ENCODE assay signal across 8 mouse cellular contexts in the genomic region with DNA sequence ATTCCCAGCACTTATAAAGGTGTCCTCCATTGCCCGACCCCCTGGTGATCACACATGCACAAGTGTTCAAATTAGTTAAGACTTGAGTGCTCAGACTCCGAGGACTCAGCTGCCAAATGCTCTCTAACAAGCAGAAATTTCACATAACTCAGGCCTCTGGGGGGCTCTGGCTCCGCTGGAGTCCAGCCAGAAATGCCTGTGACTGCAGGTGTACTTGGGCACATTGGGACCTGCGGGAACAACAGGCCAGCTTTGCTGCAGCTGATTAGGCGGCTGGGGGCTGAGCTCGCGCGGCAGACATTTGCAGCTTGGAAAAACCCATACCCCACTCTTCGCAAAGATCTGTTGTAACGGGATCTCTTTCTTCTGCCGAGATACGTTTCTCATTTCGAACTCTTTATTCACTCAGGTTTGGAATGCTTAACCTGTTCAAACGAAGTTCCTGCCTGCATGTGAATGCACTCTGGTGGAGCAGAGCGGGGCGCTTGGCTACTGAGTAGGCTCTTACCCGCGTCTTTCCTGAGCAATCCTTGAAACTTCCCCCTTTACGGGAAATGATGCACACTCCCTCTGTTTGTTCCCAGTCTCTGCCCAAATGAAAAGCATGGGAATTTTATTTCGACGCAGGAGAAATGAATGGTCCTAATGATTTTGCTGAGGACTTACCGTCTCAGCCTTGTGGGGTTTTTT. TPM values are rescaled to one million over a fixed set of nuclear protein-coding genes. Genes with fewer than 3 reads are reported as not detected.
DNase-seq lines count a peak whose midpoint lies in the region; ATAC-seq and TF ChIP-seq lines count a peak whose summit lies in the region.

No protein-coding gene starts in this region.

- H3K4me3 ChIP-seq in ES-Bruce4 (ENCODE audit: low read depth, low read length), result peak overlapping the region; percentile 15
- 0 out of 2 replicates have a peak overlapping the region, but pooled peaks have one; percentile 9 for H3K4me3 ChIP-seq in forebrain, embryonic 11.5 days (ENCODE audit: low read depth, low read length)
- peak overlapping the region; percentile 2; the same call in 1 of the 2 replicates for H3K4me3 ChIP-seq in hindbrain, postnatal 0 days (ENCODE audit: low read length)
- H3K4me3 ChIP-seq in liver, embryonic 11.5 days (ENCODE audit: low read depth, low read length), result peak overlapping the region; percentile 10; the same call in 1 of the 2 replicates

- no peak for TF ChIP-seq EP300 in ES-Bruce4 (IDR thresholded peaks at IDR 0.05; ENCODE audit: insufficient read depth, low read depth, low read length)

- WGBS in forebrain, embryonic 11.5 days, result 10% methylated on average over 22 of the region's 22 CpGs
- WGBS in hindbrain, postnatal 0 days, result 12% methylated on average over 22 of the region's 22 CpGs
- 15% methylated on average over 22 of the region's 22 CpGs for WGBS in liver, embryonic 11.5 days

- H3K36me3 ChIP-seq in ES-Bruce4 (ENCODE audit: control insufficient read depth, insufficient read depth, low read length, poor library complexity, severe bottlenecking), result no peaks in the 10 kb centered on the region; the same call in 1 of the 2 replicates
- no peaks in the 10 kb centered on the region for H3K36me3 ChIP-seq in forebrain, embryonic 11.5 days (ENCODE audit: control insufficient read depth, insufficient read depth, low read length)
- no peaks in the 10 kb centered on the region for H3K36me3 ChIP-seq in hindbrain, postnatal 0 days (ENCODE audit: insufficient read depth, low read length)
- H3K36me3 ChIP-seq in liver, embryonic 11.5 days (ENCODE audit: control insufficient read depth, insufficient read depth, low read length), result no peaks in the 10 kb centered on the region

- no peaks in the 10 kb centered on the region for H3K4me1 ChIP-seq in ES-Bruce4 (ENCODE audit: control insufficient read depth, insufficient read depth, low read length)
- H3K4me1 ChIP-seq in forebrain, embryonic 11.5 days (replicated peaks; ENCODE audit: control insufficient read depth, insufficient read depth, low read length), result peaks cover 13% of the 10 kb centered on the region
- 0 out of 2 replicates have a peak, but pooled peaks cover 3% of the 10 kb centered on the region for H3K4me1 ChIP-seq in hindbrain, postnatal 0 days (ENCODE audit: insufficient read depth, low read length)
- peaks cover 18% of the 10 kb centered on the region for H3K4me1 ChIP-seq in liver, embryonic 11.5 days (replicated peaks; ENCODE audit: control insufficient read depth, insufficient read depth, low read length)

- H3K4me2 ChIP-seq in forebrain, embryonic 11.5 days (ENCODE audit: low read depth, low read length, severe bottlenecking), result peak overlapping the region; percentile 42
- H3K4me2 ChIP-seq in hindbrain, postnatal 0 days (ENCODE audit: low read depth, low read length), result peak overlapping the region; percentile 48
- H3K4me2 ChIP-seq in liver, embryonic 11.5 days, result peak overlapping the region; percentile 59

- peak overlapping the region; percentile 90 for H3K27ac ChIP-seq in ES-Bruce4 (ENCODE audit: insufficient read depth, low read length)
- H3K27ac ChIP-seq in forebrain, embryonic 11.5 days (ENCODE audit: low read depth, low read length), result no peak overlapping the region
- no peak overlapping the region for H3K27ac ChIP-seq in hindbrain, postnatal 0 days
- H3K27ac ChIP-seq in liver, embryonic 11.5 days (ENCODE audit: low read depth, low read length), result no peak overlapping the region

- H3K27me3 ChIP-seq in ES-Bruce4 (ENCODE audit: control insufficient read depth, insufficient read depth, low read length, poor library complexity, severe bottlenecking), result no peaks in the 10 kb centered on the region
- H3K27me3 ChIP-seq in forebrain, embryonic 11.5 days (ENCODE audit: control insufficient read depth, insufficient read depth, low read length), result 0 out of 2 replicates have a peak, but pooled peaks cover 3% of the 10 kb centered on the region
- no peaks in the 10 kb centered on the region for H3K27me3 ChIP-seq in hindbrain, postnatal 0 days (ENCODE audit: insufficient read depth, low read length)
- peaks cover 8% of the 10 kb centered on the region; the same call in 1 of the 2 replicates for H3K27me3 ChIP-seq in liver, embryonic 11.5 days (replicated peaks; ENCODE audit: control insufficient read depth, insufficient read depth, low read length)

- H3K9ac ChIP-seq in ES-Bruce4 (ENCODE audit: low read depth, poor library complexity, severe bottlenecking), result peak overlapping the region; percentile 47
- H3K9ac ChIP-seq in forebrain, embryonic 11.5 days (ENCODE audit: low read length), result 0 out of 2 replicates have a peak overlapping the region, but pooled peaks have one; percentile 24
- H3K9ac ChIP-seq in hindbrain, postnatal 0 days (replicated peaks; ENCODE audit: low read length), result no peak overlapping the region
- peak overlapping the region; percentile 22; the same call in 1 of the 2 replicates for H3K9ac ChIP-seq in liver, embryonic 11.5 days (ENCODE audit: low read depth, low read length)

- peak; percentile 64 for DNase-seq in adrenal gland, postnatal 14 days
- DNase-seq in adrenal gland, adult 2 months, result no peak
- peak; percentile 67 for DNase-seq in forebrain, embryonic 11.5 days (ENCODE audit: low spot score)
- DNase-seq in hindbrain, postnatal 0 days (ENCODE audit: low spot score), result peak; percentile 54
- DNase-seq in liver, embryonic 11.5 days (ENCODE audit: low spot score), result peak; percentile 54
- DNase-seq in retina, embryonic 14.5 days (ENCODE audit: low spot score), result peak; percentile 36
- DNase-seq in urinary bladder, adult 2 months (ENCODE audit: low spot score), result no peak

- no peak for TF ChIP-seq POLR2A in ES-Bruce4 (IDR thresholded peaks at IDR 0.05; ENCODE audit: insufficient read depth, low read length)

- ATAC-seq in forebrain, embryonic 11.5 days (replicated peaks; ENCODE audit: low FRiP score), result no peak
- no peak for ATAC-seq in hindbrain, postnatal 0 days
- no peak for ATAC-seq in liver, embryonic 11.5 days (replicated peaks; ENCODE audit: low FRiP score)

- TF ChIP-seq CTCF in ES-Bruce4 (IDR thresholded peaks at IDR 0.05; ENCODE audit: low read depth, low read length), result no peak
- TF ChIP-seq CTCF in hindbrain, postnatal 0 days (IDR thresholded peaks at IDR 0.05; ENCODE audit: low read depth), result no peak

- no peaks in the 10 kb centered on the region for H3K9me3 ChIP-seq in ES-Bruce4 (replicated peaks; ENCODE audit: control insufficient read depth, insufficient read depth, low read length, poor library complexity, severe bottlenecking)
- H3K9me3 ChIP-seq in forebrain, embryonic 11.5 days (ENCODE audit: control insufficient read depth, low read length), result no peaks in the 10 kb centered on the region
- no peaks in the 10 kb centered on the region for H3K9me3 ChIP-seq in hindbrain, postnatal 0 days (ENCODE audit: low read length)
- no peaks in the 10 kb centered on the region for H3K9me3 ChIP-seq in liver, embryonic 11.5 days (ENCODE audit: control insufficient read depth, low read length)

RNA-seq across cellular contexts. Expression of gene Sntb2, which starts 3.0 kb away (rescaled TPM):
- 24.2 and 28.2 TPM in 2 replicates for total RNA-seq in adrenal gland, postnatal 14 days (2021)
- 10 to 100 TPM; 21.7 to 27.9 TPM for total RNA-seq in adrenal gland, adult 2 months (2021)
- polyA plus RNA-seq in adrenal gland, adult 2 months (2012; rRNA removed), result 8.4 and 10.7 TPM in 2 replicates
- 21.9 and 26.5 TPM in 2 replicates for polyA plus RNA-seq in ES-Bruce4 (2011; ENCODE audit: insufficient read depth, insufficient read length, low read depth, missing spikeins)
- 7.9 and 9.5 TPM in 2 replicates for polyA plus RNA-seq in forebrain, embryonic 11.5 days (2014; fragmentation: Nextera tagmentation; extraction: Ambion mirVana)
- 7.3 and 8.7 TPM in 2 replicates for total RNA-seq in hindbrain, postnatal 0 days (2014; rRNA removed)
- polyA plus RNA-seq in hindbrain, postnatal 0 days (2015; fragmentation: Nextera tagmentation; extraction: Ambion mirVana), result 4.6 and 6.0 TPM in 2 replicates
- 4.2 and 4.9 TPM in 2 replicates for polyA plus RNA-seq in liver, embryonic 11.5 days (2014; fragmentation: Nextera tagmentation; extraction: Ambion mirVana)
- polyA plus RNA-seq in urinary bladder, adult 2 months (2012; rRNA removed), result 26.8 and 28.9 TPM in 2 replicates

RNA-seq across cellular contexts. Expression of gene Utp4, which starts 39.1 kb away (rescaled TPM):
- total RNA-seq in adrenal gland, postnatal 14 days (2021), result 47.2 and 49.9 TPM in 2 replicates
- total RNA-seq in adrenal gland, adult 2 months (2021), result 10 to 100 TPM; 40.6 to 50.1 TPM
- polyA plus RNA-seq in adrenal gland, adult 2 months (2012; rRNA removed), result 17.2 and 20.5 TPM in 2 replicates
- 109 and 113 TPM in 2 replicates for polyA plus RNA-seq in ES-Bruce4 (2011; ENCODE audit: insufficient read depth, insufficient read length, low read depth, missing spikeins)
- 79.6 and 80.9 TPM in 2 replicates for polyA plus RNA-seq in forebrain, embryonic 11.5 days (2014; fragmentation: Nextera tagmentation; extraction: Ambion mirVana)
- total RNA-seq in hindbrain, postnatal 0 days (2014; rRNA removed), result 21.1 and 25.5 TPM in 2 replicates
- polyA plus RNA-seq in hindbrain, postnatal 0 days (2015; fragmentation: Nextera tagmentation; extraction: Ambion mirVana), result 28.7 and 29.5 TPM in 2 replicates
- 111 and 120 TPM in 2 replicates for polyA plus RNA-seq in liver, embryonic 11.5 days (2014; fragmentation: Nextera tagmentation; extraction: Ambion mirVana)
- 24.7 and 30.2 TPM in 2 replicates for polyA plus RNA-seq in urinary bladder, adult 2 months (2012; rRNA removed)

Comparison
In these comparisons a context has a peak if more than half of its experiments do, and no peak if none do; other contexts are left out.
1. DNase-seq: peak in adrenal gland, postnatal 14 days (single experiment), forebrain, embryonic 11.5 days (single experiment), hindbrain, postnatal 0 days (single experiment), liver, embryonic 11.5 days (single experiment) and retina, embryonic 14.5 days (single experiment); none in adrenal gland, adult 2 months (single experiment) and urinary bladder, adult 2 months (single experiment).
2. Peak in every context shown above with its lines, with median percentiles within 50 percentile points of each other: H3K4me3 ChIP-seq and H3K4me2 ChIP-seq.